Mouse (Mus musculus) spleen, adult 2 months (tissue): ENCODE measurements around the gene Mcemp1.

ENCODE experiments used
- CTCF ChIP-seq: fragments of 200-500 bp; IDR thresholded peaks from 2 replicates; pipeline ENCODE4 v1.5.1; 2011; ENCODE audit warnings: mild to moderate bottlenecking, inconsistent platforms; ENCODE audit not compliant: insufficient read depth, insufficient read length, insufficient replicate concordance; ENCODE audit errors: extremely low read depth
- POLR2A ChIP-seq: fragments of 200-500 bp; IDR thresholded peaks from 2 replicates; pipeline ENCODE4 v1.6.1; 2011; ENCODE audit warnings: low read depth, low read length, inconsistent platforms

DNA sequence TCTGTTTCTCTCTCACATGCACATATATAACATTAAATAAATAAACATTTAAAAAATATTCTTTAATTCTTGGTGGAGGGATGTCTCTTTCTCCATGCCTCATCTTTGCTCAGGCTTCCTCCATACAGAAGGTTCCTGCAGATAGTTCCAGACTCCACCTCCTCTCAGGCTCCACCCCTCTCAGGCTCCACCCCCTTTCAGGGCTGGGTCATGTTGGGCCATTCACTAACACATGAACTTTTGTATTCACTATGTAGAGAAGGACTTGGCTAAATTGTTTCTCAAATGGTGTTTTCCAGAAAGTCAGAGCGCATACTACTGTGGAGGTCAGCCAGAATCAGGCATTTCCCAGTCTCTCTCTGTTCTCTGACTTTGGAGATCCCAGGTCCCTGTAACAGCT is 35.9 kb downstream of the Mcemp1 start:
- TF ChIP-seq POLR2A (no peak), CTCF (no peak)
